Mouse (Mus musculus) limb, embryonic 14.5 days (tissue): ENCODE measurements around the gene Mocs1. TPM values are rescaled to one million over a fixed set of nuclear protein-coding genes. Genes with fewer than 3 reads are reported as not detected.

Experiments
- ATAC-seq: fragments of 200-750 bp; cut with Nextera tagmentation; 2 replicates; pipeline ENCODE4 v1.8.0; 2017; ENCODE audit warnings: low read depth, moderate number of reproducible peaks, moderate TSS enrichment; ENCODE audit not compliant: low FRiP score
- DNase-seq: peaks from one replicate; pipeline ENCODE4 v3.0.0-alpha.2; 2015; ENCODE audit warnings: low spot score
- H3K27ac ChIP-seq: fragments of 300-500 bp; sonication (generic); replicated peaks from 2 replicates; pipeline ENCODE4 v1.5.1; 2014; ENCODE audit warnings: low read depth, mild to moderate bottlenecking, low read length, moderate library complexity, mixed read lengths
- H3K27me3 ChIP-seq: fragments of 300-500 bp; sonication (generic); 2 replicates; pipeline ENCODE4 v1.6.1; 2014; ENCODE audit warnings: low read length, mixed read lengths; ENCODE audit not compliant: control insufficient read depth, insufficient read depth
- H3K36me3 ChIP-seq: fragments of 300-500 bp; sonication (generic); 2 replicates; pipeline ENCODE4 v1.6.1; 2014; ENCODE audit warnings: mild to moderate bottlenecking, low read length, moderate library complexity, mixed read lengths; ENCODE audit not compliant: control insufficient read depth, insufficient read depth
- H3K4me1 ChIP-seq: fragments of 300-500 bp; sonication (generic); 2 replicates; pipeline ENCODE4 v1.6.1; 2014; ENCODE audit warnings: antibody characterized with exemption, low read length, mixed read lengths; ENCODE audit not compliant: control insufficient read depth, insufficient read depth
- H3K4me2 ChIP-seq: fragments of 300-500 bp; sonication (generic); replicated peaks from 2 replicates; pipeline ENCODE4 v1.6.1; 2014; ENCODE audit warnings: low read depth, mild to moderate bottlenecking, low read length, moderate library complexity; ENCODE audit not compliant: severe bottlenecking
- H3K4me3 ChIP-seq: fragments of 300-500 bp; sonication (generic); replicated peaks from 2 replicates; pipeline ENCODE4 v1.5.1; 2014; ENCODE audit warnings: low read length
- H3K9ac ChIP-seq: fragments of 300-500 bp; sonication (generic); 2 replicates; pipeline ENCODE4 v1.6.1; 2014; ENCODE audit warnings: mild to moderate bottlenecking, low read depth, low read length, moderate library complexity; ENCODE audit not compliant: severe bottlenecking
- H3K9me3 ChIP-seq: fragments of 300-500 bp; sonication (generic); 2 replicates; pipeline ENCODE4 v1.6.1; 2016; ENCODE audit warnings: low read length; ENCODE audit not compliant: control insufficient read depth
- POLR2A ChIP-seq: fragments of 200-500 bp; IDR thresholded peaks from 2 replicates; pipeline ENCODE4 v1.8.0; 2012; ENCODE audit warnings: inconsistent platforms, mild to moderate bottlenecking, moderate library complexity, borderline replicate concordance; ENCODE audit not compliant: insufficient read depth, insufficient read length; ENCODE audit errors: extremely low read depth
- WGBS: fragments of 180-500 bp; shearing (Covaris S2); extraction: QIAGEN DNeasy Blood & Tissue Kit; methylation state at CpG from one replicate; pipeline ENCODE4 v1.1.7; 2014; 5-methylcytosine and 5-hydroxymethylcytosine counted together
- polyA plus RNA-seq, 2 experiments: library from polyadenylated mRNA; depleted of rRNA in 1 of 2; stranded (reverse) in 1 of 2; unstranded in 1 of 2; fragments of >200 nt; fragmentation: Nextera tagmentation in 1 of 2; extraction: Ambion mirVana in 1 of 2; gene quantifications; 2 replicates each; pipeline versions ENCODE4 v1.2.1 to v1.2.3; 2012 to 2014

Mocs1 gene
- polyA plus RNA-seq, 2 experiments = 8.0 to 18.3 TPM

- Histone ChIP-seq H3K27me3 (no peaks in the 10 kb centered on the region), H3K4me3 (no peak overlapping the region)
These were observed 71.5 kb downstream of the Mocs1 start for GRCm38 (mm10) chr17:49499635-49500034.

GRCm38 (mm10) chr17:49500234-49500633 is 72.1 kb downstream of the Mocs1 start:
- DNase-seq = no peak
- Histone ChIP-seq H3K9me3 (no peaks in the 10 kb centered on the region), H3K36me3 (peaks cover 10% of the 10 kb centered on the region)

More at GRCm38 (mm10) chr17:49499635-49500034, 71.5 kb downstream of the Mocs1 start:
- peaks cover 16% of the 10 kb centered on the region for H3K36me3 ChIP-seq
- DNase-seq (no peak), ATAC-seq (no peak)
- no peak overlapping the region for H3K4me2 ChIP-seq
- no peaks in the 10 kb centered on the region for H3K4me1 ChIP-seq
- H3K9me3 ChIP-seq = no peaks in the 10 kb centered on the region
- H3K9ac ChIP-seq = no peak overlapping the region
- no peak overlapping the region for H3K27ac ChIP-seq
- no peak for TF ChIP-seq POLR2A
- 83% methylated on average over 2 of the region's 2 CpGs for WGBS

GRCm38 (mm10) chr17:49503246-49503900 is 75.2 kb downstream of the Mocs1 start:
- no peak overlapping the region for H3K4me2 ChIP-seq
- ATAC-seq = no peak
- WGBS = 79% methylated on average over 6 of the region's 6 CpGs

More at GRCm38 (mm10) chr17:49500234-49500633, 72.1 kb downstream of the Mocs1 start:
- WGBS = 83% methylated on average over 2 of the region's 2 CpGs
- Histone ChIP-seq H3K9ac (no peak overlapping the region), H3K4me3 (no peak overlapping the region), H3K27me3 (no peaks in the 10 kb centered on the region), H3K4me1 (no peaks in the 10 kb centered on the region), H3K27ac (no peak overlapping the region), H3K4me2 (no peak overlapping the region)
- TF ChIP-seq POLR2A = no peak
- no peak for ATAC-seq

More at GRCm38 (mm10) chr17:49503246-49503900, 75.2 kb downstream of the Mocs1 start:
- Histone ChIP-seq H3K36me3 (no peaks in the 10 kb centered on the region; the same call in 1 of the 2 replicates), H3K4me1 (no peaks in the 10 kb centered on the region), H3K9me3 (no peaks in the 10 kb centered on the region), H3K27me3 (no peaks in the 10 kb centered on the region), H3K9ac (no peak overlapping the region), H3K27ac (no peak overlapping the region), H3K4me3 (no peak overlapping the region)
- no peak for DNase-seq
- no peak for TF ChIP-seq POLR2A

Other genes starting within 250 kb of the Mocs1 start
- gene Daam2, start 136.0 kb downstream of the Mocs1 start, polyA plus RNA-seq (2012; rRNA removed) = 30.0 and 34.0 TPM in 2 replicates
- 8.7 and 11.6 TPM in 2 replicates for gene Daam2, start 136.0 kb downstream of the Mocs1 start, polyA plus RNA-seq (2014; fragmentation: Nextera tagmentation; extraction: Ambion mirVana)
- 0.78 and 1.1 TPM in 2 replicates for gene Kif6, start 186.8 kb downstream of the Mocs1 start, polyA plus RNA-seq (2012; rRNA removed)
- gene Kif6, start 186.8 kb downstream of the Mocs1 start, polyA plus RNA-seq (2014; fragmentation: Nextera tagmentation; extraction: Ambion mirVana) = 1.1 and 1.9 TPM in 2 replicates